Mouse (Mus musculus): ENCODE measurements around the gene Cnot4. TPM values are rescaled to one million over a fixed set of nuclear protein-coding genes. Genes with fewer than 3 reads are reported as not detected.

The Cnot4 gene
- polyA plus RNA-seq, 1 experiment from 2014 or later, result 20.8 TPM

DNA sequence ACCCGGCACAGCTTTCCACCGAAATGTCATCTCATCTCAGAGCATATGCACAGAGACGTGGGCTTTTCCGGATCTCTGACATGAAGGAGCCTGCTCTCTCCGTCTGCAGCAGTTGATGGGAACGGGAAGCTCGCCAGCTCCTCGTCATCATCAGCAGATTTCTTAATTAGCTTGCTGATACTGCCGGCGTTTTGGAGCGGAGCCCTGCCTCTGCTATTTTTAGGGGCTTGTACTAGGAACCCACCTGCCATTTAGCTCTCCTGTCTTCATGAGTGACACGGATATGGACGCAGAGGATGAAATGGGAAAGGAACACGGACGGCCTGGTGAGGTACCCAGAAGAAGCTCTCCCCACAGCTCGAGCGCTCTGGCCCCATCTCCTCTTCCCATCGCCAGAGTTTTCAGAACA is 131.3 kb downstream of the Cnot4 start:
- Histone ChIP-seq H3K27me3 (ENCODE audit: control insufficient read depth, insufficient read depth, low read length) (peaks cover 4% of the 10 kb centered on the region; the same call in 1 of the 2 replicates), H3K9ac (ENCODE audit: low read length) (no peak overlapping the region), H3K27ac (replicated peaks in 1 of 2; ENCODE audit: control insufficient read depth in 1 of 2, insufficient read depth in 1 of 2, low read depth in 2 of 2, low read length in 2 of 2) (peak overlapping the region in 1 of 2 experiments; percentile 62; a peak in 1 of 4 replicates), H3K4me1 (ENCODE audit: control insufficient read depth in 2 of 2, insufficient read depth in 2 of 2, low read length in 2 of 2) (peaks cover 14 to 24% of the 10 kb centered on the region in 2 experiments), H3K9me3 (ENCODE audit: control insufficient read depth, low read length) (no peaks in the 10 kb centered on the region), H3K4me2 (ENCODE audit: low read length) (peak overlapping the region; percentile 57), H3K36me3 (ENCODE audit: control insufficient read depth, insufficient read depth, low read length) (no peaks in the 10 kb centered on the region), H3K4me3 (ENCODE audit: control insufficient read depth in 1 of 2, insufficient read depth in 1 of 2, low read depth in 1 of 2, low read length in 2 of 2) (peak overlapping the region in 1 of 2 experiments; percentile 16; a peak in 1 of 4 replicates)
- 21% methylated on average over 18 of the region's 18 CpGs for WGBS
- peak; percentile 57 for ATAC-seq (ENCODE audit: insufficient number of reproducible peaks, insufficient read depth, low FRiP score, low read depth)

DNA sequence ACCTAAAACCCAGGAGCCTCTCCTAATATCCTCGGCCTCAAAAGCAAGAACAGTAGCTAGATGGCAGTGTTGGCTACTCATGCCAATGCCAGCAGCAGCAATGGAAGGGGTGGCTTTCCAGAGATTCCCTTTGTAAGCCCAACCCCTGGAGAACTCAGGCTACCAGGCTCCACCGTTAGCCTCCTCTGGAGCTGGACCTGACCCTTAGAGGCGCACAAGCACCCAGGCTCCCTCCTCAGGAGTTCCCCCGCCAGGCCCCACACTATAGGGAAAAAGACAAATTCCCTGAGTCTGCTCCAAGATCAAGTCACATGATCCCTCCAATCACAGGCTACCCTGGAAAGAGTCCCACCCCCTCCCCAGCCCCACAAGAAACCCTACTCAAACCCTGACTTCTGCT is 134.4 kb downstream of the Cnot4 start:
- Histone ChIP-seq H3K27me3 (ENCODE audit: control insufficient read depth, insufficient read depth, low read length) (peaks cover 4% of the 10 kb centered on the region; the same call in 1 of the 2 replicates), H3K27ac (replicated peaks in 1 of 2; ENCODE audit: control insufficient read depth in 1 of 2, insufficient read depth in 1 of 2, low read depth in 2 of 2, low read length in 2 of 2) (no peak overlapping the region), H3K4me1 (ENCODE audit: control insufficient read depth in 2 of 2, insufficient read depth in 2 of 2, low read length in 2 of 2) (peaks cover 19 to 30% of the 10 kb centered on the region in 2 experiments), H3K36me3 (ENCODE audit: control insufficient read depth, insufficient read depth, low read length) (no peaks in the 10 kb centered on the region), H3K4me3 (ENCODE audit: control insufficient read depth in 1 of 2, insufficient read depth in 1 of 2, low read depth in 1 of 2, low read length in 2 of 2) (no peak overlapping the region), H3K9me3 (ENCODE audit: control insufficient read depth, low read length) (no peaks in the 10 kb centered on the region), H3K9ac (ENCODE audit: low read length) (no peak overlapping the region), H3K4me2 (ENCODE audit: low read length) (peak overlapping the region; percentile 36; the same call in 1 of the 2 replicates)
- ATAC-seq (ENCODE audit: insufficient number of reproducible peaks, insufficient read depth, low FRiP score, low read depth), result no peak
- WGBS, result 10% methylated on average over 4 of the region's 4 CpGs

DNA sequence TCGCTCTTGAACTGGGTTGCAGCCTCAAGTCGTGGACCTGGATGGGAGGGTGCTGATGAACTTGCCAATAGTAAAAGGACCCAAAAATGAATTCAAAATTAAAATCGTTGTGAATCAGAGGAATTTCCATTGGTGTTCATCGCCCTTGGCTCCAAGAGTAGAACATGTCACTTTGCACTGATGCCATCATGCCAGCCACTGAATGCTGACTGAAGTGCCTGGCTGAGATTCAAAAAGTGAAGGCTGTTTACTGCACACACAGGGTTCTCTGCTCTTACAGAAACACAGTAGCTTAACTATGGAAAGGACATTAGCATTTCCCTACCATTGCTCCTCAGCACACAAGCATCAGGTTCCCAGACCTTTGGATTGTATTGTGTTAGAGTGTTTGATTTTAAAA is 137.0 kb downstream of the Cnot4 start:
- H3K27ac ChIP-seq (replicated peaks in 1 of 2; ENCODE audit: control insufficient read depth in 1 of 2, insufficient read depth in 1 of 2, low read depth in 2 of 2, low read length in 2 of 2), result no peak overlapping the region
- no peak overlapping the region for H3K4me2 ChIP-seq (ENCODE audit: low read length)
- no peak overlapping the region for H3K9ac ChIP-seq (ENCODE audit: low read length)
- 73% methylated on average over 4 of the region's 4 CpGs for WGBS
- H3K9me3 ChIP-seq (ENCODE audit: control insufficient read depth, low read length), result no peaks in the 10 kb centered on the region
- peaks cover 4% of the 10 kb centered on the region; the same call in 1 of the 2 replicates for H3K27me3 ChIP-seq (ENCODE audit: control insufficient read depth, insufficient read depth, low read length)
- H3K4me1 ChIP-seq (ENCODE audit: control insufficient read depth in 2 of 2, insufficient read depth in 2 of 2, low read length in 2 of 2), result peaks cover 6 to 17% of the 10 kb centered on the region in 2 experiments
- ATAC-seq (ENCODE audit: insufficient number of reproducible peaks, insufficient read depth, low FRiP score, low read depth), result no peak
- no peak overlapping the region for H3K4me3 ChIP-seq (ENCODE audit: control insufficient read depth in 1 of 2, insufficient read depth in 1 of 2, low read depth in 1 of 2, low read length in 2 of 2)
- H3K36me3 ChIP-seq (ENCODE audit: control insufficient read depth, insufficient read depth, low read length), result no peaks in the 10 kb centered on the region

DNA sequence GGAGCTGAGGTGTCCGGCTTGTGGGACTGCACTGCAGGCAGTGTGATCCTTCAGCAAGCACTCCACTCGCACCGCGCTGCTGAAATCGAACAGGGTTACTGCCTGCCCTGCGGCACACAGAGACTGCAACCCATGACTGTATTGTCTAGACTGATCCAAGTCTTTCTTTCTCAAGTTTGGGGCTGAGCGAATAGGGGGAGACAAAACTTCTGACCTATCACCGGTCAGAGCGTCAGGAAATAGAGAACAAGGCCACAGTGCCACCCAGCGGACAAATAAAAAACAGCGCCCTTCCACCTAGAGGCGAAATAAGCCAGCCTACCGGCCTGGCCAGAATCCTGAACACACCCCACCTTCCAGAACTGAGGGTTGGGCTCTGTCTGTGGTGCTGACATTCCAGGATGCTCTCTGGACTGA is 138.3 kb downstream of the Cnot4 start:
- peak overlapping the region; percentile 54; the same call in 1 of the 2 replicates for H3K9ac ChIP-seq (ENCODE audit: low read length)
- H3K27ac ChIP-seq (replicated peaks in 1 of 2; ENCODE audit: control insufficient read depth in 1 of 2, insufficient read depth in 1 of 2, low read depth in 2 of 2, low read length in 2 of 2), result no peak overlapping the region
- WGBS, result 4% methylated on average over 13 of the region's 13 CpGs
- H3K9me3 ChIP-seq (ENCODE audit: control insufficient read depth, low read length), result no peaks in the 10 kb centered on the region
- 0 out of 2 replicates have a peak, but pooled peaks have one; percentile 42 for ATAC-seq (ENCODE audit: insufficient number of reproducible peaks, insufficient read depth, low FRiP score, low read depth)
- H3K4me2 ChIP-seq (ENCODE audit: low read length), result peak overlapping the region; percentile 68
- peaks cover 4% of the 10 kb centered on the region; the same call in 1 of the 2 replicates for H3K27me3 ChIP-seq (ENCODE audit: control insufficient read depth, insufficient read depth, low read length)
- peaks cover 6 to 12% of the 10 kb centered on the region in 2 experiments for H3K4me1 ChIP-seq (ENCODE audit: control insufficient read depth in 2 of 2, insufficient read depth in 2 of 2, low read length in 2 of 2)
- no peaks in the 10 kb centered on the region for H3K36me3 ChIP-seq (ENCODE audit: control insufficient read depth, insufficient read depth, low read length)
- H3K4me3 ChIP-seq (ENCODE audit: control insufficient read depth in 1 of 2, insufficient read depth in 1 of 2, low read depth in 1 of 2, low read length in 2 of 2), result peak overlapping the region; percentile 29 to 30

DNA sequence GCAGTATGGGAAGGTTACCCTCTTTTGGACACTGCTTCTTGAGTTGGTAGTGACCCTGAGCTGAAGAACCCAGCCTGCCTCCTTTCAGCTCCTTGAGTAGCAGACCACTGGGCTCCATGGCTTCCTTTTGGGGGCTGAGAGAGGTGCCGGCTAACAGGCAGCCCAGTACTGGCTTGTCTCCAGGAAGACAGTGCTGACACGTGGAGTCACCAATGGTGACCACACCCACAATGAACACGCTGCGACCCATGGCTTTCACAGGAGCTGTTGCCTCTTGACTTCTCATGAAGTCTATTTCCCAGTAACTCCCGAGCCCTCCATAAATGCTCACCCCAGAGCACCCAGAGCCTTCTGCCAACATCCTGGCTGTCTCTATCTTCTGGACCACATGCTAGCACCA is 138.8 kb downstream of the Cnot4 start:
- 35% methylated on average over 5 of the region's 5 CpGs for WGBS
- Histone ChIP-seq H3K36me3 (ENCODE audit: control insufficient read depth, insufficient read depth, low read length) (no peaks in the 10 kb centered on the region), H3K27me3 (ENCODE audit: control insufficient read depth, insufficient read depth, low read length) (peaks cover 4% of the 10 kb centered on the region; the same call in 1 of the 2 replicates), H3K9me3 (ENCODE audit: control insufficient read depth, low read length) (no peaks in the 10 kb centered on the region), H3K27ac (replicated peaks in 1 of 2; ENCODE audit: control insufficient read depth in 1 of 2, insufficient read depth in 1 of 2, low read depth in 2 of 2, low read length in 2 of 2) (no peak overlapping the region), H3K4me1 (ENCODE audit: control insufficient read depth in 2 of 2, insufficient read depth in 2 of 2, low read length in 2 of 2) (peaks cover 6 to 12% of the 10 kb centered on the region in 2 experiments), H3K9ac (ENCODE audit: low read length) (no peak overlapping the region), H3K4me2 (ENCODE audit: low read length) (peak overlapping the region; percentile 68), H3K4me3 (ENCODE audit: control insufficient read depth in 1 of 2, insufficient read depth in 1 of 2, low read depth in 1 of 2, low read length in 2 of 2) (peak overlapping the region in 1 of 2 experiments; percentile 30; a peak in 2 of 4 replicates)
- ATAC-seq (ENCODE audit: insufficient number of reproducible peaks, insufficient read depth, low FRiP score, low read depth), result no peak

DNA sequence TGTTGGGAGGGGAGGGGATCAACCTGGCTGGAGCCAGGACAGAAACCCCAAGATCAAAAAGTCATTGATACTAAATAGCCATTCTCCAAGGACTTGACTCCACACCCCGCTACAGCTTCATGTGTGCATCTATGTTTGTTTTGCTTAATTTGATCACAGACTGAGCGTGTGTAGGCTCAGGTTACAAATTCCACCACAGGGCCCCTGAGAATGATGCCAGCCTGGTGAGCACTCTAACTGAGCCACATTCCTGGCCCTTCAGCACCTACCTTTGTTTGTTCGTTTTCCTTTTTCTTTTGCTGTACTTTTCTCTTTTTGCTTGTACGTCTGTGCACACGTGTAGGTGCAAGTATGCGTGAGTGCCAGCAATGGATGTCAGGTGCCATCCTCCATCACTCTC is 144.3 kb downstream of the Cnot4 start:
- Histone ChIP-seq H3K4me3 (ENCODE audit: control insufficient read depth in 1 of 2, insufficient read depth in 1 of 2, low read depth in 1 of 2, low read length in 2 of 2) (no peak overlapping the region), H3K9me3 (ENCODE audit: control insufficient read depth, low read length) (no peaks in the 10 kb centered on the region), H3K4me2 (ENCODE audit: low read length) (no peak overlapping the region), H3K9ac (ENCODE audit: low read length) (no peak overlapping the region), H3K36me3 (ENCODE audit: control insufficient read depth, insufficient read depth, low read length) (no peaks in the 10 kb centered on the region), H3K4me1 (ENCODE audit: control insufficient read depth in 2 of 2, insufficient read depth in 2 of 2, low read length in 2 of 2) (peaks cover 10 to 15% of the 10 kb centered on the region in 2 experiments), H3K27me3 (ENCODE audit: control insufficient read depth, insufficient read depth, low read length) (no peaks in the 10 kb centered on the region), H3K27ac (replicated peaks in 1 of 2; ENCODE audit: control insufficient read depth in 1 of 2, insufficient read depth in 1 of 2, low read depth in 2 of 2, low read length in 2 of 2) (no peak overlapping the region)
- ATAC-seq (ENCODE audit: insufficient number of reproducible peaks, insufficient read depth, low FRiP score, low read depth), result no peak
- 72% methylated on average over 6 of the region's 6 CpGs for WGBS

DNA sequence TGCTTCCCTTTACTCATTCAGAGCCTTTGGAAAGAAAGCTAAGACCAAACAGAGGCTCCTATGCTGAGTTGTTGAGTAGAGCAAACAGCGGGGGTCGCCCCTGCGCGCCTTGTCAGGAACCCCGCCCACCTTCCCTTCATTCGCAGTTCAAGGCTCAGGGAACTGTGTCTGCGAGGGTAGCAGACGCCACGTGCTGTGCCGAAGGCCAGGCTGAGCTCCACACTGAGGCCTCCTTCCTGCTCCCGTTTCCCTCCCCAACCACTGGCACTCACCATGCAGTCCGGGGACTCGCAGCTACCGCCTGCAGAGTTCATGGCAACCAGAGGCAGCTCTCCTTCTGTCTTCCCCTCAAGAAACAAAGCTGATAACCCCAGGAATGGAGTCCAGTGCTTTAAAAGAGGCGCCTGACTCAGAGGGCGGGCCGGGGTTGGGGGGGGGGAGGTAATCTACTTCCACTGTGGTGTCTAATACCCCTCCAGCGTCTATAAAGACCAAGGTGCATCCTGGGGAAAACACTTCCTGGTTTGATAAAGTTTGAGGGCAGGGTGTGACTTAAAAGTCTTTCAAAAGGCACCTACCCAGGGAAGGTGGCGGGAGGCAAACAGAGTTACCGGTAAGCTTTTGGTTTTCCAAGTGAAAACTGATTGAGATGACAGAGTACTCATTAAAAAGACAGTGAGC is 145.3 kb downstream of the Cnot4 start, which contains the start of gene Slc23a4:
TSS of gene Slc23a4 (minus strand) at position 324 of the 681 bp plus-strand sequence.
- no peak for ATAC-seq (ENCODE audit: insufficient number of reproducible peaks, insufficient read depth, low FRiP score, low read depth)
- H3K9me3 ChIP-seq (ENCODE audit: control insufficient read depth, low read length), result no peaks in the 10 kb centered on the region
- H3K4me3 ChIP-seq (ENCODE audit: control insufficient read depth in 1 of 2, insufficient read depth in 1 of 2, low read depth in 1 of 2, low read length in 2 of 2), result peak within 1 kb of the TSS in 1 of 2 experiments; percentile 11; a peak in 2 of 4 replicates
- H3K4me1 ChIP-seq (ENCODE audit: control insufficient read depth in 2 of 2, insufficient read depth in 2 of 2, low read length in 2 of 2), result peaks cover 10 to 15% of the 10 kb centered on the region in 2 experiments
- H3K27me3 ChIP-seq (ENCODE audit: control insufficient read depth, insufficient read depth, low read length), result no peaks in the 10 kb centered on the region
- WGBS, result 10% methylated on average over 20 of the region's 20 CpGs
- no peak within 1 kb of the TSS for H3K27ac ChIP-seq (replicated peaks in 1 of 2; ENCODE audit: control insufficient read depth in 1 of 2, insufficient read depth in 1 of 2, low read depth in 2 of 2, low read length in 2 of 2)
- peak within 1 kb of the TSS; percentile 51 for H3K4me2 ChIP-seq (ENCODE audit: low read length)
- H3K36me3 ChIP-seq (ENCODE audit: control insufficient read depth, insufficient read depth, low read length), result no peaks in the 10 kb centered on the region
- peak within 1 kb of the TSS; percentile 30; the same call in 1 of the 2 replicates for H3K9ac ChIP-seq (ENCODE audit: low read length)

All from heart, embryonic 14.5 days (tissue).